Mouse (Mus musculus) spleen, adult 18-20 months (tissue): ENCODE measurements around the gene Rsph9.

Source experiments
- DNase-seq, 2 experiments: peaks; one replicate each; pipeline ENCODE4 v3.0.0; 2022; ENCODE audit warnings: mixed read lengths in 2 of 2

Rsph9 gene

DNA sequence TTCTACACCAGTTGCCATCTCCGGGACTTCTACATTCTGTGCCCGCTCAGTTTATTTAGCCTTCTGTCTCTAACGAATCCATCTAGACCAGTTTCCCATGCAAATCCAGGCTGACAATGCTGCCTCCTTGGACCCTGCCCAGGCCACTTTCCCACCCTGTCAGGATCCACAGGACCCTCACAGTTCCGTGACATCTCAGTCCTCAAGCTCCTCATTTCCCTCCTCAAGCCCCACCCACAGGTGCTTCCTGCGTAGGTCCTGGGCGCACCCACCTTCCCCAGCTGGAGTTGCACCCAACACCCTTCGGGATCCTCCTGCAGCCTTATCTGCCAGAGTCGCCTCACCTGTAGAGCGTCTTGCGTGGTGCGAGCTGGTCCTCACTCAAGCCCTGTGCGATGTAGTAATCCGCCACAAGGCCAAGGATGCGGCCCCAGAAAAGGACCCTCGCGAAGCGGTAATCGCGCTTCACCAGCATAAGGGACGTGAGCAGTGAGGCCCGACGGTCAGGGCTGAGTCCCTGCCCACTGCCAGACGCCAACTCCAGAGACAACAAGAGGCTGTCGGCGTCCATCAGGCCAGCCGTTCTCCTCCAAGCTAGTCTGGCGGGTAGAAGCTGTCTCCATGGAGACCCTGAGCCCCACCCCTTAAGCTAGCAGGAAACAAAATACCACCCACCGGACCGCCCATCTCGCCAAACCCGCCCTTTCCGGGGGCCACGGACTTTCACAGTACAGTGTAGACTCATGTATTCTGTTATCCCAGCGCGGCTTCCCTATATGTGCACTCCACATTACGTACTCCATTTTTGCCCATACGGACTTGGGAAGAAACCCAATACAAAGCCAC is at the start of gene Rsph9:
Gene Rsph9 (minus strand): TSS at position 639 of the 846 bp plus-strand sequence.
- DNase-seq, result peak; percentile 66 to 75

DNA sequence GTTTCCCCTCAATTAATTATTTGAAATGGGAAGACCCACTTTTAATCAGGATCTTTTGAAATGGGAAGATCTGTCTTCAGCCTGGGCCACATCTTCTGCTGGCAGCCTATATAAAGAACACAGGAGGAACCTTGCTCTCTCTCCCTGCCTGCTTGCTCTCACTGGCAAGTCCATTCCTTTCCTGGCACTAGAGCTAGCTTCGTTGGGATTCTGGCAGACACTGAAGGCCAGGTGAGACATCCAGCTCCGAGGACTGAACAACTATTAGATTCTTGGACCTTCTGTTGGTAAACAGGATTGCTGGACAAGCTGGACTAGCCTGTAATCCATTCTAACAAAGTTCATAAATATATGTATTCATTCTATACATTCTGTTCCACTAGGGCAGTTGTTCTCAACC is 44.8 kb upstream of the Rsph9 start:
- no peak for DNase-seq

DNA sequence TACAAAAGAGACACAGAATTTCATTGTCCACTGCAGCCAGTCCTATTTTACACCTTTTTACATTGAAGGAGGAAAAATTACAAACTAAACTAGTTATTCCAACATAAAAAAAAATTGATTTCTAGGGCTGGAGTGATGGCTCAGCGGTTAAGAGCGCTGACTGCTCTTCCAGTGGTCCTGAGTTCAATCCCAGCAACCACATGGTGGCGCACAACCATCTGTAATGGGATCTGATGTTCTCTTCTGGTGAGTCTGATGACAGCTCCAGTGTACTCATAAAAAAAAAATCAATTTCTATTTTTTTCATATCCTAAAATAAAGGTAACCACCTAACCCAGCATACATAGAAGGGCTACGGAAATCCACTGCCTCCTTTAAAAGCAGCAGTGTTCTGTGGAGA is 38.3 kb upstream of the Rsph9 start:
- DNase-seq, result no peak

DNA sequence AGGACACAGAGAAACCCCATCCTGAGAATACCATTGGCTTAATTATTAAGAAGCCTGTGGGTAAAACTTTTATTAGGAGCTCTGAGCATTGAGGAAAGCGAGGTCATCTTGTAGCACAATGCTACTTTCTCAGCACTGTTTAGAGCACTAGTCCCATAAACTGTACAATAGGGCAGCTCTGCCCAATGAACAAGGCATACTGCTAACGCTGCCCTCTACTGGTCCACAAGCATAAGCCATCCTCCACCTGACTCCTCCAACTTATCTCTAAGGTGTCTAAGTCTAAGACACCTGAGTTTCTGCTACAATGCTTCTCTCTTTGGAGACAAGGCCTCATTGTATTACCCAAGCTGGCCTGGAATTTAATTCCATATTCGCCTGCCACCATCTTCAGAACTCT is 26.5 kb upstream of the Rsph9 start:
- DNase-seq, result no peak

DNA sequence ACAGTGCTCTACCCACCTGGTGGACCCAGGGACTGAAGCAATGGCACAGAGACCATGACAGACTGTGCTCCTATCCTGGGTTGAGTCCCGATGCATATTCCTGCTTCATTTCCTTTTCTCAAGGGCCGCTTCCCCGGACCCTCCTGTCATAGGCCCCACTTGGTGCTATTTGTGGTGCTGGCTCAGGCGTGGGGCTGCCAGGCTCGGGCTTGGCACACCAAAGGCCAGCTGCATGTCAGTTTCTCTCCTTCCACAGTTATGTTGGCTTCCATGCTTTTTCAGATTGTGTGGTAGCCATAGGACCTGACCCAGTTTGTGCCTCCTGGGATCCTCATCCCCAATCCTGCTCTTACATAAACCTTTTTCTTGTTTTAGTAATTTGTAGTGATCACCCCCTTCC is 24.8 kb upstream of the Rsph9 start:
- DNase-seq, result no peak

DNA sequence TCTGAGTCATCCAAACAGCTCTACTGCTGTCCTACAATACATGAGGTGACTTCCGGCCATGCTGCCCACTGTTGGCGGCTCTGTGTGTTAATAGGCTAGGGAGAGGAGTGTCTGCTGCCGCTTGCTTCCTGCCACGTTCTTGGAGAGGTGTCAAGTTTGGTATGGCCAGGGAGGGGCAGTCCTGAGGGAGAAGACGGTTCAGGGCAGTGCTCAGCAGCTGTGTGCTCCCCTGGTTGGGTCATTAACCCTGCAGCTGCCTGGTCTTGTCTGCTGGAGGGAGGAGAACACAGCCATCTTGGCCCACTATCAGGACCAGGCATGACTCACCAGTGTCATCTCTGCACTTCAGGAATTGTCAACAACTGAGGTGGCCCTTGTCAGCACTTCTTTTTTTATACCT is 24.3 kb upstream of the Rsph9 start:
- no peak for DNase-seq

DNA sequence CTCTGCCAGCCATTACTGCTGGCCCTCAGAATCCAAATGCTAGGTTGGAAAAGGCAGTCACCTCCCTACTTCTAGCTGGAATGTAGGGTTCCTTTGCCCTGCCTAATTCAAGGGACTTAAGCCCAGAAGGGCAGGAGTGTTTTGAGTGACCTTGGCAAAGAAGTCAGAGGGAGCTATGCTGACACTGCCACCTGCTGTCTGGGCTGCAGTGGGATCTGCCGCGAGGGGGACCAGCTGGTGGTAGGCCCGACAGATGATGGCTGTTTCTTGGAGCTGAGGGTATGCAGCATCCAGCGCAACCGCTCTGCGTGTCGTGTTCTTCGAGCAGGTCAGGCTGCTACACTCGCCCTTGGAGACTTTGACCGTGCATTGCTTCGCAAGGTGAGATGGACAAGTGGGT is 23.0 kb upstream of the Rsph9 start:
- DNase-seq, result no peak

DNA sequence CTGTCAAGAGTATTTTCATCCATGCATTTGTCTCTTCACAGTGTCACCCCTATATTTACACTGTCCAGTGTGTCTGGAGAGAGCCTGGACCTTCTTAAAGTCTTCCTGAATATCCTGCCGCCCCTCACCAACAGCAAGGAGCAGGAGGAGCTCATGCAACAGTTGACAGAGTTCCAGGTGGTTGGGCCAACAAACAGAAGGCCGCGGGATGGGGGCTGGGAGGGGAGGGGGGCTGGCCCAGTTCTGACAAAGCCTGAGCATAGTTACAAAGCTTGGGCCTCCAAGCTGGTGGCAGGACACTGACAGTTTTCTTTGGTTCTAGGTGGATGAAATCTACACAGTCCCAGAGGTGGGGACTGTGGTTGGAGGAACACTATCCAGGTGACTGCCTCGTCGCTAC is 22.3 kb upstream of the Rsph9 start:
- DNase-seq, result no peak

DNA sequence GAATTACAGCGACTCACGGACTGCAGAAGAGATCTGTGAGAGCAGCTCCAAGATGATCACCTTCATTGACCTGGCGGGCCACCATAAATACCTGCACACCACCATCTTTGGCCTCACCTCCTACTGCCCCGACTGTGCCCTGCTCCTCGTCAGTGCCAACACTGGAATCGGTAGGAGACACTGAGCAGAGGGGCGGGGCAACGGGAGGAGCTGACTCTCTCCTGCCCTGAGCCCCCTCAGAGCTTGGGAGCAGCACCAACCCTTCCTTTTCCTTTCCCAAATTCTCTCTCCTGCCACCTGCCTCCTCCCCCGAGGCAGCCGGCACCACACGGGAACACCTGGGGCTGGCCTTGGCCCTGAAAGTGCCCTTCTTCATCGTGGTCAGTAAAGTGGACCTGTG is 21.4 kb upstream of the Rsph9 start:
- no peak for DNase-seq

DNA sequence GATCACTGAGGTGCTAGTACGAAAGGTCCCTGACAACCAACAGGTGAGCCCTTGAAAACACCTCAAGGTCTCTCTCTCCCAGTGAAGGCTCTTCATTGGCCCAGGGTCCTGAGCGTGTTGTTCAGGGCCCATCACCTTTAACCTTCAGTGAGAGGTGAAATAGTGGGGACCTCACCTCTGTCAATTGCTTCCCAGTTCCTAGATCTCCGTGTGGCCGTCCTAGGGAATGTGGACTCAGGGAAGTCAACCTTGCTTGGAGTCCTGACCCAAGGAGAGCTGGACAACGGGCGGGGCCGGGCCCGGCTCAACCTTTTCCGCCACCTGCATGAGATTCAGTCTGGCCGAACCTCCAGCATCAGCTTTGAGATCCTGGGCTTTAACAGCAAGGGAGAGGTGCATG is 20.8 kb upstream of the Rsph9 start:
- no peak for DNase-seq

DNA sequence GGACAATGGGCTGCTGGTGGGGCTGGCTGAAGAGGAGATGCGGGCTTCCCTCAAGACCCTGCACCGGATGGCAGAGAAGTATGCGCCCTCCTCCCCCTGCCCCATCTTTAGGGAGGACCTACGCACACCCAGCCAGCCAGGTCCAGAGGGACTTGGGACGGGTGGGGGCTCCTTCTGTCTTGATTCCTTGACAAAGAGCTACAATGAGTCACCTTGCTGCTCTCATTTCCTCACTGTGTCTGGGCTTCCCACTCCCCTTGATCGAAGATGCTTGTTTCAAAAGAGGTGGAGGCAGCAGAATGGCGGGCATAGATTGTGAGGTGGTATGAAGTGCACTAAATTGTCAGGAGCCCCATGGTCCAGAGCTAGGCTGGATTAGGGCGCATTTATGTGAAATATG is 20.3 kb upstream of the Rsph9 start:
- DNase-seq, result no peak

DNA sequence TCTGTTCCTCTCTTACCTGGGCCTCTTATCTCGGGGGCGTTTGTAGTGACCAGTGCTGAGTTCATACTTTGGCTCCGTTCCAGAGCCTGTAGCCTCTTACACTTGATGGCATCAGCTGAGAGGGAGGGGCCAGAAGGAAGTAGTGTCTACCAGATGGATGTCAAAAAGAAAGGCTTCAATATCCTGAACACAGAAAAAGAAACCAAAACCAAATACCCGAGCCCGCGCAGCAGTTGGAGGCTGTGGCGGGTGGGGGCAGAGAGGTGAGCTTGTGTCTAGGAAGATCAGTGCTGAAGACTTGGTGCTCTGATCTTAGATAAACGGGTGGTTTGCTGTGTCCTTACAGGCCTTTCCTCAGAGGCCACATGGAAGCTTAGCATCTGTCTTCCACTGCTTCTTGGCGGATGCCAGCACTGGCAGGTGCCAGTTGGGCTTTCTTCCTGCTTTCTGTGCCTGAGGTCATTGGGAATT is 19.0 kb upstream of the Rsph9 start:
- peak; percentile 32 to 46 for DNase-seq

DNA sequence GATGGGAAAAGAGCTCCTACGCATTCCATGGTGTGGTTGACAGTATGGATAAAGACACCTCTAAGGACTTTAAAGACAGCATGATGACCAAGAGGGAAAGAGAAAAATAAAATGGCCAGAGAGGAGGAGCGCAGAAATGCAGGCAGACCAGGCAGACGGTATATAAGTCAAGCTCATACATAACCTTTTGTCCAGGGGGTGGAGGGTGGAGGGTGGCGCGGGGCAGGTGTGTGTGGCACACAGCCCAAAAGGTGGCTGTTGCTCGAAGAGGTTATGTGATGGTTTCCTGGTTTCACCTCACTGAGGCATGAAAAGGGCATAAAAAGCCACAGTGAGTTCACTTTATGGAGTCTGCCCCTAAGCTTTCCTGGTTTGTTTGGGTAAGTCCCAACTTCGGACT is 18.5 kb upstream of the Rsph9 start:
- DNase-seq, result no peak

DNA sequence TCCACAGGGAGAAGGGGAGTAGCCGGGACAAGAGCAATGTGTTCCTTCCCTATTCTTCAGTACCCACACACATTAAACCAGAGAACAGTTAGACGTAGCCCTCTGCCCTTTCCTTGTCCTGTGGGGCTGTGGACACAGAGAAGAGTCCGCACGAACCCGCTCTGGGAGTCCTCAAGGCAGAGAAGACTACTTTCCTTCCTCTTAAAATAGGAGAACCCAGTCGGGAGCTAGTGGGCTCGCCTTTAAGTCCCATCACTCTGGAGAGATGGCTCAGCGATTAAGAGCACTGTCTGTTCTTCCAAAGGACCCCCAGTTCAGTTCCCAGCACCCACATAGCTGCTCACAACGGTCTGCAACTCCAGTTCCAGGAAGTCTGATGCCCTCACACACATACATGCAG is 17.7 kb upstream of the Rsph9 start:
- DNase-seq, result no peak

DNA sequence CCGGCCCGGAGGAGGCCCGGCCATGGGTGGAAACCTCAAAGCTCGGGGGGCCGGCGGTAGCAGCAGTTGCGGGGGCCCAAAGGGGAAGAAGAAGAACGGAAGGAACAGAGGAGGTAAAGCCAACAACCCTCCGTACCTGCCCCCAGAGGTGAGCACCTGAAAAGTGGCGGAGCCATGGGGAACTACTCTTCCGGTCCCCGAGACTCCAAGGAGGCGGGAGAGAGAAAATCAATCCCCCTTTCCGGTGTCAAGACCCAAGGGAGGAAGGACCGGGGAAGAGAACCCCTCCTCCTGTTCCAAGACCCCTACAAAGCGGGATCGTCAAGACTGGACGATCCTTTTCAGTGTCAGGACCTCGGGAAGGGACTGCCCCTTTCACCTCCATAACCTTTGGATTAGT is 17.2 kb upstream of the Rsph9 start:
- no peak for DNase-seq

DNA sequence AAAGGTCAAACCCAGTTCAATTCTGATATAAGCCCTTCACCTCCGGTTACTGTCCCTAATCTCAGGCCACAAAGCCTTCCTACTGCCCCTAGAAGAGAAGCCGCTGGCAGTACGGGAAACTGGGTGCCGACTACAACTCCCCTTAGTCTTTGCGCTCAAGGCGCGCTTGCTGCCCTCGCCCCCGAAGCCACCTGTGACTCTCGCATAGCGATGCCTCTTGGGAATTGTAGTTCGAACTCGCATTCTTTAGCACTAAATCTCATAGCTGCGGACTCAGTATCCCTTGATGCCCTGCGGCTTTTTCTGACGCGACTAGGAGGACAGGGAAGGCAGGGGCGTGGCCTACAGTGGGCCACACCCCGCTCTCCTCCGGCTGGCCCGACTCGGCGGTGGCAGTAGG is 16.7 kb upstream of the Rsph9 start, which contains the start of gene Gtpbp2:
Gene Gtpbp2 (plus strand): TSS at position 347 of the 400 bp plus-strand sequence.
- DNase-seq, result peak; percentile 93 to 94

DNA sequence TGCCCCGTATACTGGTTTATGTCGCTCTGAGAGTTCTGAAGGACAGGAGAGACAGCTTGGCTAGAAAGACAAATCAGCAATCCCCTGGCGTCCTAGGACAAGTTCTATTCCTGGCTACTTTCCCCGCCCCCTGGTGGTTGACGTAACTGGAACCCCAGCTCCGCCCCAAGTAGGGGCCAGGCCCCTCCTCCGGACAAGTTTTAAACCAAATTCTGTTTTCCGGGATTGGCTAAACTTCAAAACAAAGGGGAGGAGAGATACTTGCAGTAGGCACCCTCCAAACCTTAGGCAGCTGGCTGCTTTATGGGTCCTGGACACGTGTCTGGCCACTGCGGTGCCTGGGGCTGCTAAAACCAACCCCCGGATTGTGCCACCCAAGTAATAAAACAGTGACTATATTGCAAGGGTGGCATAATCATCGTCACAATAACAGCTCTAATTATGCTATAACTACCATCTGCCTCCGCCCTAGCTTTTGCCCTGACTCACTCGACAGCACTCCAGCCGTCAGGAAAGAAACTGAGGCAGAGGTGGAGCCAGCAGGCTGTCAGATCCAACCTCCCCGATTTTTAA is 16.2 kb upstream of the Rsph9 start:
- DNase-seq, result peak; percentile 85 to 92

DNA sequence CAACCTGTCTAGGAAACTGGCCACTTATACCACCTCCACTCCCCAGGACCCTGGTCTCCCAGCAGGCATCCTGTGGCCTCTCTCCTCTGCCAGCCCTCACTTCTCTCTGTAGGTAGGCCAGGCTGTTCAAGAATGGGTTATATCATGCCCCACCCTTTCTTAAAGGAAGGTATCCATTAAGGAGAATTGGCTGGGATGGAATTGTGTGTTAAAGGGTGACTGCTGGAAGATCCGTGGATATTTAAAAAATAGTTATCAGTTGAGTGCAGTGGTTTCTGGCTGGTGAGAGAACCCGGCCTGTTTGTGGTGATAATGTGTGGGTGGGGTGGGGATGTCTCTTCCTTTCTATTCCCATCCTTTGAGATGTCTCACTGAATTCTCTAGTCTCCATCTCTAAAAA is 15.2 kb upstream of the Rsph9 start:
- DNase-seq, result no peak

DNA sequence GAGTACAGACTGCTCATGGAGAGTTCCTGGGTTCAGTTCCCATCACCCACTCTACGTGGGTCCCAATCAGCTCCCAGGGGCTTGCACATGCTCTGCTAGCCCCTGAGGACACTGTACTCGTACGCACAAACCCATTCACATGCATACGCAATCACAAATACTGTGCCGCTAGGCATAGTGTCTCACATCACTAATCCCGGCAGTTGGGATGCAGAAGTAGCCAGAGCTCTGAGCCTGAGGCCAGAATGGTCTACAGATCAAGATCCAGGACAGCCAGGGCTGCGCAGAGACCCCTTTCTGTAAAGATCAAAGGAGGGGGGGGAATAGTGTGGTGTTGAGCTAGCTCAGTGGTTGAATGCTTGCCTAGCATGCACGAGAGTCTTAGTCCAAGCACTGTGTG is 13.1 kb upstream of the Rsph9 start:
- DNase-seq, result no peak

DNA sequence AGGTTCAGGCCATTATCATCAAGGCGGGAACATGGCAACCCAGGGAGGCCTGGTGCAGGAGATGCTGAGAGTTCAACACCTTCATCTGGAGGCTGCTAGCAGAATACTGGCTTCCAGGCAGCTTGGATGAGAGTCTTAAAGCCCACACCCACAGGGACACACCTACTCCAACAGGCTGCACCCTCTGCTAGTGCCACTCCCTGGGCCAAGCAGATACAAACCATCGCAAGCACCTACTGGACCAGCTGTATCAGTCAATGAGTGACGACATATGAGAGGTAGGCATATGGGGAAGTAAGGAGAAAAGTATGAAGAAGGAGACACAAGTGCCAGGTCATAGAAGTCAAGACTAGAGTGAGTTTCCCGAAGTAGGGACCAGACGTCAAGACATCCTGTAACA is 12.7 kb upstream of the Rsph9 start:
- DNase-seq, result no peak

DNA sequence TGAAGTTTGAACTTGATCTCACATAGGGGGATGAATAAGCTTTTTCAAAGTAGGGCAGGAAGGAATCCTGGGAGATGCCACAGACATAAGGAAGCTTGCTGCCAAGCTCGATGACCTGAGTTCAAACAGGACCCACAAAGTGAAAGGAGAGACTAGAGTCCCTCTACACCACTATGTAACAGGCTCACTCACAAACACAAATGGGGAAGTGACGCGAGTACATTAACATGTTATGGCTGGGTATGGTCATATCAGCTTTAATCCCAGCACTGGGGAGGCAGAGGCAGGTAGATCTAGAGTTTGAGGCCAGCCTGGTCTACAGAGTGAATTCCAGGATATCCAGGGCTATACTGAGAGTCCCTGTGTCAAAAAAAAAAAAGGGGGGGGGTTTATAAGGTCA is 10.3 kb upstream of the Rsph9 start:
- DNase-seq, result no peak

DNA sequence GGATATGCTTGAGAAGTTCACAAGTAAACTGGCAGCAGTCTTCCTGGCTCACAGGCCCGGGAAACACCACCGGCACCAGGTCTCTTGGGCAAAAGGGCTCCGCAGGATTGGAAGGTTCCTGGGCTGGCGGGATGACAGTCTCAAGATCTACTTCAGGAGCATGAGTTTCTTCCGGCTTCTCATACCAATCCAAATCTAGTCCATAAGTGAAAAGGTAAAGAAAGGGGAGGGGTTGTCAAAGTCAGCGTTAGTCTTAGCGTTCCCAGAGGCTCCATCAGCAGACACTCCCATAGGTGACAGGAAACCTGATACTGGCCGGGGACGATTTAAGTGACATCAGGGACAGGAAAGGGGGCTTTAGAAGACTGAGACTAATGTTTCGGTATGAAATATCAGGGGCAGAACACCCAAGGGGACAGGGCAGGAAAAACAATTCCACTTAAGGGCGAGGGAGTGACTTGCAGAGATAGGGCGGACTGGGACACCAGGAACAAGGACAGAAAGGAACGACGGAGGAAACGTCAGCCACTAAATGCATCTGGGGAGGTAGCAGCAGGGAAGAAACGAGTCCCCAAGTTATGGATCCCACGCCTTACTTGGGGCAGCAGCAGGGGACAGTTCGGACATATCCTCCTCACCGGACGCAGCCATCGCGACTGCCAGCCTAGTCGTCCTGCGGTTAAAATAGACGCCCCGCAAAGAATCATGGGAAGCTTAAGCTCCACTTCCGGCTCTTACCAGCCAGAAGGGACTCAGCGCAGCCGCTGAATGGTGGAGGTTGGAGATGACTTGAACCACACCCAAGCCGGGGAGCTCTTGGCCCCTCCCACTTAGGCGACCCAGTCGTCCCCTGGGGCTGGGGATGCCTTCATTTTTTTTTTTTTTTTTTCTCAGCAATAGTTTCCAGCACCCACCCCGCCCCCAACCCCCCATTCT is 9.1 kb upstream of the Rsph9 start, which contains the start of gene Mad2l1bp:
Gene Mad2l1bp (minus strand): TSS at position 707 of the 936 bp plus-strand sequence.
- DNase-seq, result peak; percentile 80 to 81

DNA sequence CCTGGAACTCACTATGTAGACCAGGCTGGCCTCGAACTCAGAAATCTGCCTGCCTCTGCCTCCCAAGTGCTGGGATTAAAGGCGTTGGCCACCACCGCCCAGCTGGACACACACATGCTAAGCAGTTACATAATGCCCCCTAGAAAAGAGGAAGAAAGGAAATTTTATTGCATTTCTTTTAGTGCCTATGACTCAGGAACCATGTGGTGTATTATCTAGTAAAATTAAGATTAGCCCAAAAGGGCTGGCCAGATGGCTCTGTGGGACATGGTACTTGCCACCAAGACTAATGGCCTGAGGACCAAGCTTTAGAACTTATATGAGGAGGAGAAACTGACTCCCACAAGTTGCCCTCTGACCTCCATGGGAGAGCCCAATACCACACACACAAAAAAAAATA is 4.1 kb downstream of the Rsph9 start:
- no peak for DNase-seq
